Mouse (Mus musculus): ENCODE results near the gene Pnma5. TPM values are rescaled to one million over a fixed set of nuclear protein-coding genes. Genes with fewer than 3 reads are reported as not detected.

The Pnma5 gene
- polyA plus RNA-seq, 1 experiment = 2.3 TPM

DNA sequence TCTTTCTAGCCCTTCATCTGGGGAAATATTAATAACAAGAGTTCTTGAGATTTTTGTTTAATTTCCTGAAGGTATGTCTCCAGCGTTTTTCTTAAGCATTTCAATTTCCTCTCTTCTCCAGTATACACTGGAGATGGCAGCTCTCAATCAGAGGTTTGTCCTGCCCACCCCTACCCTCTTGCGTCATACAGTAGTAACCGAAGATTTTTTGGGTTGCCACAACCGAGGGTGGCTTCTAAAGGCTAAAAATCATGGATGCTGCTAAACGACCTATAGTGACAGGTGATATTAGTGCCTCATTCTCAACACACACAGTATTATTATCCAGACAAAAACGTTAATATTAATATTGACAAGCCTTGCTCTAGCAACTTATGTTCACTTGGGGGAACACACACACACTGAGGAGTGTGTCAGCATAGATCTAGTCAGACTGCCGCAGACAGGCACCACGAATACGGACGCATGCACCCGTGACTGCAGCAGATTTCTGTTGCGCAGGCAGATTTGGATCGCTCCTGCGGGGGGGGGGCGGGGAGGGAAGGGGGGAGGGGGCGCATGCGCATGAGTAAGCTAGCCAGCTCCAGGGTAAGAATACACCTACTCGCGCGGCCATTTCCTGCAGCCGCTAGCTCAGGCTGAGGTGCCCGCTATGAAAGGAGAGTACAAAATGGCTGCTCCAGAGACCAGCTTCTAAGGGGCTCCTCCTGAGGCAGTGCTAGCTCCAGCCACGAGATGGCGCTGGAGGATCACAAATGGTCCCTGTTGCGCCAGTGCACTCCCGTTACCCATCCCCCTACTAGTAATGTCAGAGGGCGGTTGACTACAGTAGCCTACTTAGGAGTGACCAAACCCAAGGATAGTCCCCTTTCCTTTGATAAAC is 29.1 kb downstream of the Pnma5 start:
- Histone ChIP-seq H3K9ac (ENCODE audit: low read depth, poor library complexity, severe bottlenecking) (peak overlapping the region; percentile 76; the same call in 1 of the 2 replicates), H3K4me1 (ENCODE audit: control insufficient read depth, insufficient read depth, low read length) (no peaks in the 10 kb centered on the region), H3K27me3 (ENCODE audit: control insufficient read depth, insufficient read depth, low read length, poor library complexity, severe bottlenecking) (no peaks in the 10 kb centered on the region), H3K27ac (ENCODE audit: insufficient read depth, low read length) (no peak overlapping the region), H3K36me3 (ENCODE audit: control insufficient read depth, insufficient read depth, low read length, poor library complexity, severe bottlenecking) (no peaks in the 10 kb centered on the region), H3K9me3 (replicated peaks; ENCODE audit: control insufficient read depth, insufficient read depth, low read length, poor library complexity, severe bottlenecking) (no peaks in the 10 kb centered on the region), H3K4me3 (ENCODE audit: low read depth, low read length) (peak overlapping the region; percentile 88)
- TF ChIP-seq POLR2A (IDR thresholded peaks at IDR 0.05; ENCODE audit: insufficient read depth, low read length) (no peak), CTCF (IDR thresholded peaks at IDR 0.05; ENCODE audit: low read depth, low read length) (peak; percentile 76), EP300 (IDR thresholded peaks at IDR 0.05; ENCODE audit: insufficient read depth, low read depth, low read length) (0 out of 2 replicates have a peak, but pooled peaks have one; percentile 26)

DNA sequence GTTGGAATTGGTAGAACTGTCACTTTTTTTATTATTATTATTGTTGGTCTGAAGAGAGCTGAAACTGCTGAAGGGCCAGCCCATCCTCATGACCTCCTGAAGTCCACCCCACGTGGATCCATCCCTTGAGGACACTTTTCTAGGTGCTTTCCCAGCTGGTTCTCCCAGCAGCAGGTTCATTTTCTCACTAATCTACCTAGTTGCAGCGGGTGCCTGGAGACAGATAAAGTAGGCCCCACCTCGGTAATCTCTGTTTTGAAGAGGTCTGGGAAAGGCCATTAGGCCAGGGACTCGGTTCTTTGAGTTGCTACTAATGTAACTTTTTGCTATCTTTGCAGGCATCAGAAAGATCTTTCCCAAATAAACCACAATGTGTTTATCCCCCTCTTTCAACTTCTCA is 31.2 kb downstream of the Pnma5 start:
- Histone ChIP-seq H3K9ac (ENCODE audit: low read depth, poor library complexity, severe bottlenecking) (no peak overlapping the region), H3K4me3 (ENCODE audit: low read depth, low read length) (no peak overlapping the region), H3K27ac (ENCODE audit: insufficient read depth, low read length) (no peak overlapping the region), H3K27me3 (ENCODE audit: control insufficient read depth, insufficient read depth, low read length, poor library complexity, severe bottlenecking) (no peaks in the 10 kb centered on the region), H3K4me1 (ENCODE audit: control insufficient read depth, insufficient read depth, low read length) (no peaks in the 10 kb centered on the region), H3K36me3 (ENCODE audit: control insufficient read depth, insufficient read depth, low read length, poor library complexity, severe bottlenecking) (no peaks in the 10 kb centered on the region), H3K9me3 (replicated peaks; ENCODE audit: control insufficient read depth, insufficient read depth, low read length, poor library complexity, severe bottlenecking) (no peaks in the 10 kb centered on the region)
- no peak for TF ChIP-seq CTCF (IDR thresholded peaks at IDR 0.05; ENCODE audit: low read depth, low read length)
- TF ChIP-seq POLR2A (IDR thresholded peaks at IDR 0.05; ENCODE audit: insufficient read depth, low read length) = no peak
- TF ChIP-seq EP300 (IDR thresholded peaks at IDR 0.05; ENCODE audit: insufficient read depth, low read depth, low read length) = no peak

GRCm38 (mm10) chrX:73003110-73003509 is 33.8 kb downstream of the Pnma5 start:
- Histone ChIP-seq H3K27me3 (ENCODE audit: control insufficient read depth, insufficient read depth, low read length, poor library complexity, severe bottlenecking) (no peaks in the 10 kb centered on the region), H3K36me3 (ENCODE audit: control insufficient read depth, insufficient read depth, low read length, poor library complexity, severe bottlenecking) (no peaks in the 10 kb centered on the region), H3K4me1 (ENCODE audit: control insufficient read depth, insufficient read depth, low read length) (no peaks in the 10 kb centered on the region), H3K27ac (ENCODE audit: insufficient read depth, low read length) (no peak overlapping the region), H3K4me3 (ENCODE audit: low read depth, low read length) (no peak overlapping the region), H3K9me3 (replicated peaks; ENCODE audit: control insufficient read depth, insufficient read depth, low read length, poor library complexity, severe bottlenecking) (no peaks in the 10 kb centered on the region), H3K9ac (ENCODE audit: low read depth, poor library complexity, severe bottlenecking) (no peak overlapping the region)
- TF ChIP-seq EP300 (IDR thresholded peaks at IDR 0.05; ENCODE audit: insufficient read depth, low read depth, low read length) = no peak
- no peak for TF ChIP-seq CTCF (IDR thresholded peaks at IDR 0.05; ENCODE audit: low read depth, low read length)
- TF ChIP-seq POLR2A (IDR thresholded peaks at IDR 0.05; ENCODE audit: insufficient read depth, low read length) = no peak

- Histone ChIP-seq H3K4me1 (ENCODE audit: control insufficient read depth, insufficient read depth, low read length) (no peaks in the 10 kb centered on the region), H3K9me3 (replicated peaks; ENCODE audit: control insufficient read depth, insufficient read depth, low read length, poor library complexity, severe bottlenecking) (no peaks in the 10 kb centered on the region), H3K27ac (ENCODE audit: insufficient read depth, low read length) (no peak overlapping the region), H3K9ac (ENCODE audit: low read depth, poor library complexity, severe bottlenecking) (no peak overlapping the region), H3K27me3 (ENCODE audit: control insufficient read depth, insufficient read depth, low read length, poor library complexity, severe bottlenecking) (no peaks in the 10 kb centered on the region), H3K36me3 (ENCODE audit: control insufficient read depth, insufficient read depth, low read length, poor library complexity, severe bottlenecking) (no peaks in the 10 kb centered on the region), H3K4me3 (ENCODE audit: low read depth, low read length) (no peak overlapping the region)
- TF ChIP-seq CTCF (IDR thresholded peaks at IDR 0.05; ENCODE audit: low read depth, low read length) = no peak
- TF ChIP-seq EP300 (IDR thresholded peaks at IDR 0.05; ENCODE audit: insufficient read depth, low read depth, low read length) = no peak
- no peak for TF ChIP-seq POLR2A (IDR thresholded peaks at IDR 0.05; ENCODE audit: insufficient read depth, low read length)
Observed at GRCm38 (mm10) chrX:72995542-72995941, 41.4 kb downstream of the Pnma5 start.

DNA sequence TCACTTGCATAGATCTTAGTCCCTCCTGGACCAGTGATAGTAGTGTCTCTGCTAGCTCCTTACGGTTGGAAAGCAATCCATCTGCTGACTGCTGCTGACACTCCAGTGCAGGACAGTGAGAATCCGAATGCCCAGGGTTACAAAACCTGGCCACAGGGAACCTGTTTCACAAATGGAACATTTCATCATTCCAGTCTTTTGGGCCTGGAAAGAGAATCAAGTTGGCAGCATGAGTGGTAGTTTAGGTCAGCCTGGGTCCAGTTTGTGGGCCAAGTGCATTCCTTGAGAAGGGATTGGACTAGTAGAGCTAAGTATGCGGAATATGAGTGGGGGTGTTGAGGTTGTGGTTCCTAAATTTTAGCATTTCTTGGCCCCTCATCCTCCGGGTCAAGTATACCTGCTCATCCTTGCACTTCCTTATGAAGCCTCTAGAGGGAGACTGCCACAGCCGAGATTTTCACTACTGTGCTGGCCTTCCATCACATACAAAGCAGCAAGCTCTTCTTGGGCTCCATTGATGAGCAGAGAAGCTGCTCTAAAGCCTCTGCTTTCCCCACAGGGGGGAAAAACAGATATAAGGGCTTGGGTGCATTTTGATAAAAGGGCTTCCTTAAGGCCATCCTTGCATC is 44.5 kb downstream of the Pnma5 start:
- Histone ChIP-seq H3K9me3 (replicated peaks; ENCODE audit: control insufficient read depth, insufficient read depth, low read length, poor library complexity, severe bottlenecking) (no peaks in the 10 kb centered on the region), H3K9ac (ENCODE audit: low read depth, poor library complexity, severe bottlenecking) (no peak overlapping the region), H3K36me3 (ENCODE audit: control insufficient read depth, insufficient read depth, low read length, poor library complexity, severe bottlenecking) (no peaks in the 10 kb centered on the region), H3K4me1 (ENCODE audit: control insufficient read depth, insufficient read depth, low read length) (no peaks in the 10 kb centered on the region), H3K27me3 (ENCODE audit: control insufficient read depth, insufficient read depth, low read length, poor library complexity, severe bottlenecking) (no peaks in the 10 kb centered on the region), H3K4me3 (ENCODE audit: low read depth, low read length) (no peak overlapping the region), H3K27ac (ENCODE audit: insufficient read depth, low read length) (no peak overlapping the region)
- TF ChIP-seq CTCF (IDR thresholded peaks at IDR 0.05; ENCODE audit: low read depth, low read length) (peak; percentile 13), EP300 (IDR thresholded peaks at IDR 0.05; ENCODE audit: insufficient read depth, low read depth, low read length) (no peak)

- H3K27ac ChIP-seq (ENCODE audit: insufficient read depth, low read length) = no peak overlapping the region
- H3K36me3 ChIP-seq (ENCODE audit: control insufficient read depth, insufficient read depth, low read length, poor library complexity, severe bottlenecking) = no peaks in the 10 kb centered on the region
- TF ChIP-seq POLR2A (IDR thresholded peaks at IDR 0.05; ENCODE audit: insufficient read depth, low read length) (no peak), EP300 (IDR thresholded peaks at IDR 0.05; ENCODE audit: insufficient read depth, low read depth, low read length) (no peak), CTCF (IDR thresholded peaks at IDR 0.05; ENCODE audit: low read depth, low read length) (no peak)
- H3K4me1 ChIP-seq (ENCODE audit: control insufficient read depth, insufficient read depth, low read length) = no peaks in the 10 kb centered on the region
- no peaks in the 10 kb centered on the region for H3K9me3 ChIP-seq (replicated peaks; ENCODE audit: control insufficient read depth, insufficient read depth, low read length, poor library complexity, severe bottlenecking)
- no peak overlapping the region for H3K9ac ChIP-seq (ENCODE audit: low read depth, poor library complexity, severe bottlenecking)
- H3K4me3 ChIP-seq (ENCODE audit: low read depth, low read length) = no peak overlapping the region
- no peaks in the 10 kb centered on the region for H3K27me3 ChIP-seq (ENCODE audit: control insufficient read depth, insufficient read depth, low read length, poor library complexity, severe bottlenecking)
Observed at GRCm38 (mm10) chrX:72990581-72990980, 46.3 kb downstream of the Pnma5 start.
